ENCODE assay signal across 8 mouse cellular contexts in the genomic region with DNA sequence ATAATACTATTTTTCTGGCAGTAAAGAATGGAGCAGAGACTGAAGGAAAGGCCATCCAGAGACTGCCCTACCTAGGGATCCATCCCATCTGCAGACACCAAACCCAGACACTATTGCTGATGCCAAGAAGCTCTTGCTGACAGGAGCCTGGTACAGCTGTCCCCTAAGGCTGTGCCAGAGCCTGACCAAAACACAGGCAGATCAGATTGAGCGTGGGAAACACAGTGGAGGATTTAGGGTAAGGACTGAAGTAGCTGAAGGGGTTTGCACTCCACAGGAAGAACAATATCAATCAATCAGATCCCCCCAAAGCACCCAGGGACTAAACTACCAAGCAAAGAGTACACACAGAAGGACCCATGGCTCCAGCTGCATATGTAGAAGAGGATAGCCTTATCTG.
DNase-seq lines count a peak whose midpoint lies in the region.

No protein-coding gene starts in this region.

- peak; percentile 30 for DNase-seq in brain, adult 2 months (ENCODE audit: low read depth, low spot score)
- DNase-seq in cerebellum, adult 11 months: peak; percentile 10
- DNase-seq in cerebellum, adult 18-20 months: peak; percentile 35 to 36
- DNase-seq in cerebellum, adult 8-10 months: peak; percentile 16
- DNase-seq in cerebellum, adult 9-11 months: peak; percentile 54
- peak; percentile 55 to 73 for DNase-seq in cerebellum, postnatal 14 days
- DNase-seq in cerebellum, postnatal 36 days: peak; percentile 50 to 57
- DNase-seq in layer of hippocampus, postnatal 14 days (ENCODE audit: low spot score in 2 of 2): peak; percentile 3 to 14

Comparison
In these comparisons a context has a peak if more than half of its experiments do, and no peak if none do; other contexts are left out.
1. Peak in every context shown above with its lines: DNase-seq.
2. DNase-seq: peak in every context shown above with its lines; median percentile 64 in cerebellum, postnatal 14 days; 54 in cerebellum, adult 9-11 months; 54 in cerebellum, postnatal 36 days; 36 in cerebellum, adult 18-20 months; 30 in brain, adult 2 months; 16 in cerebellum, adult 8-10 months; 10 in cerebellum, adult 11 months; 8 in layer of hippocampus, postnatal 14 days.